Mouse (Mus musculus): ENCODE measurements at regions not wholly inside any gene's neighbourhood (a gene's known extent, or its start where the extent isn't known, plus 50 kb on each side); places are given as distances from the start of the nearest gene placed in this dataset.

DNA sequence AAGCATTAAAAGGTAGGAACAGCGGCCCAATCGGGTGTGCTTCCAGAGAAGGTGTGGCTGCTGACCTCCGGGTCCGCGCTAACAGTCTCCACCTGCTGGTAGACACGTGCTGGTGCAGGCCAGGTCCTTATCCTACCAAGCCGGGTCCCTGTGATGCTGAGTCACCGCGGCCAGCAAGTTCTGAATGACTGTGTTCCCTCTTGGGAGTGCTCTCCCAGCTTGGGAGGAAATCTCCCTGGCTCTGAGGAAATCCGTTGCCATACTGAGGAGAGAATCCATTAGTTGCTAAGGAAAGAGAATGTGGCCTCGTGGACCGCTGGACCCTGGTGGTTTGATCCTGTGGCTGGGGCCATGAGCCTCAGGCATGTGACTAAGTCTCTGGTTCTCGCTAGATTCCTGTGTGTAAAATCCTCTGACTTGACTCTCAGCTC is 123.9 kb downstream of the Rpap3 start:
- Histone ChIP-seq H3K27me3 (ENCODE audit: insufficient read depth, low read length) (no peaks in the 10 kb centered on the region), H3K4me3 (ENCODE audit: low read length) (no peak overlapping the region), H3K4me2 (replicated peaks; ENCODE audit: low read depth, low read length) (no peak overlapping the region), H3K4me1 (ENCODE audit: insufficient read depth, low read length) (no peaks in the 10 kb centered on the region), H3K27ac (ENCODE audit: low read length) (no peak overlapping the region), H3K9ac (replicated peaks; ENCODE audit: low read length) (no peak overlapping the region), H3K36me3 (ENCODE audit: insufficient read depth, low read length) (no peaks in the 10 kb centered on the region), H3K9me3 (ENCODE audit: low read length) (no peaks in the 10 kb centered on the region)
- 29% methylated on average over 13 of the region's 13 CpGs for WGBS
- peak; percentile 83 for ATAC-seq (ENCODE audit: low FRiP score, low TSS enrichment)

DNA sequence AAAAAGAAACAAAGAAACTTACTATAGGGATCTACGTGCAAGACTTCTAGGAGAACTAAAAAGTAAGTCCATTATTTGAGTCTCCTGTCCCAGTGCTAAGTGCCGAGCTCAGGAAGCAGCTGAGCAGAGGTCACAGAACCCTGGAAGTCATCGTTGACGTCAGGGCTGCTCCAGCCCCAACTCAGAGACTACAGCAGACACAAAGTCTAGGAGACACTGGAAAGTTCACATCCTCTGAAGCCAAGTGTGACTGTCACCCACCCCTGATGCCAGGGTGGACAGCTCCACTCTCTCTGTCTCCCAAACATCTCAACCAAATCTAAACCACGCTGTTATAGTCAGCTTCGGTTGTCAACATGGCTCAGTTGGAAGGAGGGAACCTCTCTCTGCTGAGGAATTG is 124.9 kb downstream of the Rpap3 start:
- Histone ChIP-seq H3K27ac (ENCODE audit: low read length) (no peak overlapping the region), H3K36me3 (ENCODE audit: insufficient read depth, low read length) (no peaks in the 10 kb centered on the region), H3K4me3 (ENCODE audit: low read length) (no peak overlapping the region), H3K4me2 (replicated peaks; ENCODE audit: low read depth, low read length) (no peak overlapping the region), H3K27me3 (ENCODE audit: insufficient read depth, low read length) (no peaks in the 10 kb centered on the region), H3K4me1 (ENCODE audit: insufficient read depth, low read length) (no peaks in the 10 kb centered on the region), H3K9ac (replicated peaks; ENCODE audit: low read length) (no peak overlapping the region), H3K9me3 (ENCODE audit: low read length) (no peaks in the 10 kb centered on the region)
- ATAC-seq (ENCODE audit: low FRiP score, low TSS enrichment) = no peak
- 58% methylated on average over 6 of the region's 6 CpGs for WGBS

DNA sequence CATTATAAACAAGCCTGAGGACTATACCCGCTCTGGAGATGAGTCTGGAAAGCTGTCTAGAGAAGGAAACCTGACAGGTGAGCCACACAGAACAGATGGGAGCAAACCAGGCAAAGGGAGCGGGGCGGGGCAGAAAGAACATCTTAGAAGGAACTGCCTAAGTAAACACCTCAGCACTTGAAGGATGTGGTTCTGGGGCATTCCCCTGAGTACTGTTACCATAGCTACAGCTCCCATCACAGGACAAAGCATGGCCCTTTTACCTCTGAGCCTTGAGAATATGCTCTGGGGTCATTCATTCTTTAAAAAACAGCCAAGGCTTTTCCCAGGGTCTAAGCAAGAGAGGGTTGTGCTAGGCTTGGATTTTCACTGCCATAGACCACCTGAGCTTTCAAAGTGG is 127.6 kb downstream of the Rpap3 start:
- H3K9ac ChIP-seq (replicated peaks; ENCODE audit: low read length) = no peak overlapping the region
- no peak overlapping the region for H3K27ac ChIP-seq (ENCODE audit: low read length)
- no peaks in the 10 kb centered on the region for H3K4me1 ChIP-seq (ENCODE audit: insufficient read depth, low read length)
- 81% methylated on average over 3 of the region's 3 CpGs for whole genome bisulfite sequencing
- H3K4me3 ChIP-seq (ENCODE audit: low read length) = no peak overlapping the region
- H3K36me3 ChIP-seq (ENCODE audit: insufficient read depth, low read length) = no peaks in the 10 kb centered on the region
- H3K4me2 ChIP-seq (replicated peaks; ENCODE audit: low read depth, low read length) = no peak overlapping the region
- no peaks in the 10 kb centered on the region for H3K27me3 ChIP-seq (ENCODE audit: insufficient read depth, low read length)
- ATAC-seq (ENCODE audit: low FRiP score, low TSS enrichment) = no peak
- H3K9me3 ChIP-seq (ENCODE audit: low read length) = no peaks in the 10 kb centered on the region

GRCm38 (mm10) chr15:97577196-97577595 is 128.4 kb downstream of the Rpap3 start:
- Histone ChIP-seq H3K9ac (replicated peaks; ENCODE audit: low read length) (no peak overlapping the region), H3K9me3 (ENCODE audit: low read length) (no peaks in the 10 kb centered on the region), H3K27ac (ENCODE audit: low read length) (no peak overlapping the region), H3K36me3 (ENCODE audit: insufficient read depth, low read length) (no peaks in the 10 kb centered on the region), H3K4me2 (replicated peaks; ENCODE audit: low read depth, low read length) (no peak overlapping the region), H3K4me3 (ENCODE audit: low read length) (no peak overlapping the region), H3K27me3 (ENCODE audit: insufficient read depth, low read length) (no peaks in the 10 kb centered on the region), H3K4me1 (ENCODE audit: insufficient read depth, low read length) (no peaks in the 10 kb centered on the region)
- 76% methylated on average over 8 of the region's 8 CpGs for WGBS
- ATAC-seq (ENCODE audit: low FRiP score, low TSS enrichment) = no peak

DNA sequence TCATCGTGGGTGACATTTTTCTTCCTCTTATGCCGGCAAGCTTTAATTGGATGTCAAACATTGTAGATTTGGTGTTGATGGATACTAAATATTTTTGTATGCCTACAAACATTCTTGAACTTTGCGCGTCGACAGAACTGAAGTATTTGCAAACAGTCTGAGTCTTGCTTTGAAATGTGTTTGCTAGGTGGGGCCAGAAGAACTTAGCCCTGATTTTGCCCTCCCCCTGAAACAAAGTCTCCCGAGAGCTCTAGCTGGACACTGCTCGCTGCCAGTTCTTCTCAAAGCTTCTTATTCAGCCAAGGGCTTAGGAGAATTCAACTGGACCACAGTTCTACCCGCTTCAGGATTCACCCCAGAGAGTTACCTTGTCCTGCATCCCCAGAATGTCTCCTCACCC is 133.0 kb downstream of the Rpap3 start:
- Histone ChIP-seq H3K27me3 (ENCODE audit: insufficient read depth, low read length) (no peaks in the 10 kb centered on the region), H3K4me2 (replicated peaks; ENCODE audit: low read depth, low read length) (no peak overlapping the region), H3K4me1 (ENCODE audit: insufficient read depth, low read length) (no peaks in the 10 kb centered on the region), H3K4me3 (ENCODE audit: low read length) (no peak overlapping the region), H3K9ac (replicated peaks; ENCODE audit: low read length) (no peak overlapping the region), H3K27ac (ENCODE audit: low read length) (no peak overlapping the region), H3K36me3 (ENCODE audit: insufficient read depth, low read length) (no peaks in the 10 kb centered on the region), H3K9me3 (ENCODE audit: low read length) (no peaks in the 10 kb centered on the region)
- no peak for ATAC-seq (ENCODE audit: low FRiP score, low TSS enrichment)
- WGBS = 73% methylated on average over 8 of the region's 8 CpGs

DNA sequence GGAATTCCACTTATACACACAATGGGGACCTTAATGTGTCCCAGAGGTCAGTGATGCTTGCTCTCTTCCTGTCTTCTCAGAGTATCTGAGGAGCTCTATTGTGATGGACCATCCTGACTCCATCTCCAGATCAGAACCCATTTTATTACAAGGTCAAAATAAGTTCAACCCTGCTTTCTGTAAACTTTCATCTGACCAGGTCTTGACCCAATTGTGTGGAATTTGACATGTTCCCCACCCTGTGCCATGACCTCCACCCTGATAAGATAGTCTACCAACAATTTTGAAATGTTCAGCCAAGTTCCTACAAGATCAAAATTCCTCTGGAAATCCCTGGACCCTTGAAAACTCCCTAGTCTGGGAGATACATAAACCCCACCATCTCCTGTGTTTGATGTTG is 133.7 kb downstream of the Rpap3 start:
- Histone ChIP-seq H3K9ac (replicated peaks; ENCODE audit: low read length) (no peak overlapping the region), H3K4me1 (ENCODE audit: insufficient read depth, low read length) (no peaks in the 10 kb centered on the region), H3K9me3 (ENCODE audit: low read length) (no peaks in the 10 kb centered on the region), H3K4me2 (replicated peaks; ENCODE audit: low read depth, low read length) (no peak overlapping the region), H3K27ac (ENCODE audit: low read length) (no peak overlapping the region; the same call in 1 of the 2 replicates), H3K36me3 (ENCODE audit: insufficient read depth, low read length) (no peaks in the 10 kb centered on the region), H3K27me3 (ENCODE audit: insufficient read depth, low read length) (no peaks in the 10 kb centered on the region), H3K4me3 (ENCODE audit: low read length) (no peak overlapping the region)
- no peak for ATAC-seq (ENCODE audit: low FRiP score, low TSS enrichment)

GRCm38 (mm10) chr15:97560096-97560495 is 145.5 kb downstream of the Rpap3 start:
- Histone ChIP-seq H3K27me3 (ENCODE audit: insufficient read depth, low read length) (no peaks in the 10 kb centered on the region), H3K4me2 (replicated peaks; ENCODE audit: low read depth, low read length) (no peak overlapping the region), H3K27ac (ENCODE audit: low read length) (no peak overlapping the region), H3K4me1 (ENCODE audit: insufficient read depth, low read length) (no peaks in the 10 kb centered on the region), H3K9me3 (ENCODE audit: low read length) (peaks cover 17% of the 10 kb centered on the region), H3K4me3 (ENCODE audit: low read length) (no peak overlapping the region), H3K9ac (replicated peaks; ENCODE audit: low read length) (no peak overlapping the region), H3K36me3 (ENCODE audit: insufficient read depth, low read length) (no peaks in the 10 kb centered on the region)
- no peak for ATAC-seq (ENCODE audit: low FRiP score, low TSS enrichment)
- WGBS = 94% methylated on average over 3 of the region's 3 CpGs

DNA sequence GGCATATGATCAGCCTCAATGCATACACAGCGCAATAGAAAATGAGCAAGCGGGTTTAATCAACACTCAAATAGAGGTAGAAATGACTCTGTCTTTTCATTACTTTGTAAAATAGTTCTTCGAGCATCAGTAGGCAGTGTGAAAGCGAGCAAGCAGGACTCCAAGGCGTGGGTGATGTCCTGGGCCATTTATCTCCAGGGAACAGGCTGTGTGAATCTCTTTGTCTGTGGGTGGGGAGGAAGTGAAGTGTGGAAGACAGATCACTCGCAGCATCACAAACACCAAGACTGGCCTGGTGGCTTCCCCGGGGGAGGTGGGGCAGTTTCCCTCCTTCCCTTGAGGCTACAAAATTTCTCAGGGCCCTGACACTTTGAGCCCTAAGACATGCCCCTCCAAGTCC is 146.9 kb downstream of the Rpap3 start:
- no peak overlapping the region for H3K4me3 ChIP-seq (ENCODE audit: low read length)
- H3K27me3 ChIP-seq (ENCODE audit: insufficient read depth, low read length) = no peaks in the 10 kb centered on the region
- no peak for ATAC-seq (ENCODE audit: low FRiP score, low TSS enrichment)
- no peak overlapping the region for H3K27ac ChIP-seq (ENCODE audit: low read length)
- no peaks in the 10 kb centered on the region for H3K36me3 ChIP-seq (ENCODE audit: insufficient read depth, low read length)
- no peak overlapping the region for H3K9ac ChIP-seq (replicated peaks; ENCODE audit: low read length)
- H3K4me2 ChIP-seq (replicated peaks; ENCODE audit: low read depth, low read length) = no peak overlapping the region
- no peaks in the 10 kb centered on the region for H3K4me1 ChIP-seq (ENCODE audit: insufficient read depth, low read length)
- H3K9me3 ChIP-seq (ENCODE audit: low read length) = peaks cover 17% of the 10 kb centered on the region
- 71% methylated on average over 7 of the region's 7 CpGs for WGBS

DNA sequence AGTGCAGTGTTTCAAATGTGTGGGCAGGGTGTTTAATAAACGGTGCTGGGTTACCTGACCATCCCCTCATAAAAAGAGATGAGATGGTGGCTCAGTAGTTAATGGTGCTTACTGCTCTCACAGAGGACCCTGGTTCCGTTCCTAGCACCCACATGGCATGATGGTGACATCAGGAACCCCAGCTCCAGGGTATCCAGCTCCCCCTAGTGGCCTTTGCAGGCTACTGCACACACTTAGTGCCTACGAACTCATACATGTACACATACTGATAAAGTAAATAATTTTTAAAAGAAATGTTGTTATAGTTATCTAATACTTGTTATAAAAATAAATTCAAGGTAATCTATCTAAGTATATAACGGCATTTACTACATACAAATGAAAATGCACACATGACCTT is 157.3 kb downstream of the Rpap3 start:
- no peak overlapping the region for H3K27ac ChIP-seq (ENCODE audit: low read length)
- H3K9me3 ChIP-seq (ENCODE audit: low read length) = peaks cover 9% of the 10 kb centered on the region; the same call in 1 of the 2 replicates
- WGBS = 89% methylated on average over 4 of the region's 4 CpGs
- H3K4me1 ChIP-seq (ENCODE audit: insufficient read depth, low read length) = no peaks in the 10 kb centered on the region
- H3K4me3 ChIP-seq (ENCODE audit: low read length) = no peak overlapping the region
- no peaks in the 10 kb centered on the region for H3K27me3 ChIP-seq (ENCODE audit: insufficient read depth, low read length)
- no peak for ATAC-seq (ENCODE audit: low FRiP score, low TSS enrichment)
- no peaks in the 10 kb centered on the region for H3K36me3 ChIP-seq (ENCODE audit: insufficient read depth, low read length)
- no peak overlapping the region for H3K9ac ChIP-seq (replicated peaks; ENCODE audit: low read length)
- no peak overlapping the region for H3K4me2 ChIP-seq (replicated peaks; ENCODE audit: low read depth, low read length)

DNA sequence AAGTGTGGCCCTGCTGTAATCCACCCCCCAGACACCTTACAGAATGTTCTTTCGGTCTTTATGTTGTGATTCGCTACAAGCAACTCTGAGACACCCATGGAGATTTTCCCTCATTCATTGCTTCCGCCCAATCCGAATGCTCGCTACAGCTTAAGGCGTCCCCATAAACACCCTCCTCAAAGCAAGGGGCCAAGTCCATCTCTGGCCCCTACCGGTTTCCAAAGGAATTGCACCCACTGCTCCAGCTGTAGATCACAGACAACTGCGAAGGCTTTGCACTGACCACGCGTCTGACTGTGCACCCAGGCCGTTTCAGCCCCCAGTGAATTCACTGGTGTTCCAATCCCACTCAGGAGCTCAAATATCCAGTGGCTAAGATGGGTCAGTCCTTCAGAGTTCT is 160.6 kb downstream of the Rpap3 start:
- Histone ChIP-seq H3K9ac (replicated peaks; ENCODE audit: low read length) (no peak overlapping the region), H3K4me2 (replicated peaks; ENCODE audit: low read depth, low read length) (no peak overlapping the region), H3K4me3 (ENCODE audit: low read length) (no peak overlapping the region), H3K27ac (ENCODE audit: low read length) (no peak overlapping the region), H3K27me3 (ENCODE audit: insufficient read depth, low read length) (no peaks in the 10 kb centered on the region), H3K9me3 (ENCODE audit: low read length) (peaks cover 9% of the 10 kb centered on the region; the same call in 1 of the 2 replicates), H3K36me3 (ENCODE audit: insufficient read depth, low read length) (no peaks in the 10 kb centered on the region), H3K4me1 (ENCODE audit: insufficient read depth, low read length) (no peaks in the 10 kb centered on the region)
- WGBS = 87% methylated on average over 11 of the region's 11 CpGs
- ATAC-seq (ENCODE audit: low FRiP score, low TSS enrichment) = no peak

GRCm38 (mm10) chr15:97541646-97542045 is 164.0 kb downstream of the Rpap3 start:
- H3K4me2 ChIP-seq (replicated peaks; ENCODE audit: low read depth, low read length) = no peak overlapping the region
- 82% methylated on average over 9 of the region's 9 CpGs for WGBS
- H3K4me1 ChIP-seq (ENCODE audit: insufficient read depth, low read length) = no peaks in the 10 kb centered on the region
- no peaks in the 10 kb centered on the region for H3K27me3 ChIP-seq (ENCODE audit: insufficient read depth, low read length)
- H3K9ac ChIP-seq (replicated peaks; ENCODE audit: low read length) = no peak overlapping the region
- no peak for ATAC-seq (ENCODE audit: low FRiP score, low TSS enrichment)
- H3K36me3 ChIP-seq (ENCODE audit: insufficient read depth, low read length) = no peaks in the 10 kb centered on the region
- H3K9me3 ChIP-seq (ENCODE audit: low read length) = no peaks in the 10 kb centered on the region
- no peak overlapping the region for H3K4me3 ChIP-seq (ENCODE audit: low read length)
- H3K27ac ChIP-seq (ENCODE audit: low read length) = no peak overlapping the region
